Mouse (Mus musculus) G1E (cell line): ENCODE results near the gene AL732309.1. TPM values are rescaled to one million over a fixed set of nuclear protein-coding genes. Genes with fewer than 3 reads are reported as not detected.

ENCODE experiments used
- ATAC-seq: 2 replicates; pipeline ENCODE4 v1.8.0; 2016; ENCODE audit warnings: mild to moderate bottlenecking; ENCODE audit not compliant: insufficient number of reproducible peaks, poor library complexity, low FRiP score, severe bottlenecking; ENCODE audit errors: extremely low read depth
- DNase-seq: peaks from one replicate; pipeline ENCODE4 v3.0.0; 2012; ENCODE audit warnings: low spot score
- H3K27me3 ChIP-seq: 2 replicates; pipeline ENCODE4 v1.6.1; 2012; ENCODE audit warnings: mild to moderate bottlenecking, low read length, inconsistent platforms; ENCODE audit not compliant: insufficient read depth
- H3K36me3 ChIP-seq: replicated peaks from 2 replicates; pipeline ENCODE3; 2012; ENCODE audit warnings: mild to moderate bottlenecking, inconsistent platforms
- H3K4me1 ChIP-seq: 2 replicates; pipeline ENCODE4 v1.6.1; 2012; ENCODE audit warnings: low read depth, low read length, inconsistent platforms, mixed read lengths; ENCODE audit not compliant: insufficient read depth
- H3K4me3 ChIP-seq: 2 replicates; pipeline ENCODE4 v1.5.1; 2012; ENCODE audit warnings: low read depth, mild to moderate bottlenecking, inconsistent platforms, low read length, moderate library complexity, mixed read lengths
- H3K9me3 ChIP-seq: replicated peaks from 2 replicates; pipeline ENCODE4 v1.6.1; 2012; ENCODE audit warnings: inconsistent platforms
- CTCF ChIP-seq: IDR thresholded peaks from 2 replicates; pipeline ENCODE4 v1.5.1; 2012; ENCODE audit warnings: low read depth, low read length, inconsistent platforms, mixed read lengths
- GATA1 ChIP-seq: IDR thresholded peaks from 2 replicates; pipeline ENCODE4 v1.6.1; 2012; ENCODE audit warnings: borderline replicate concordance, low read length, inconsistent platforms, mixed read lengths
- GATA2 ChIP-seq: IDR thresholded peaks from 2 replicates; pipeline ENCODE4 v1.6.1; 2012; ENCODE audit warnings: low read depth, low read length, inconsistent platforms, borderline replicate concordance
- POLR2AphosphoS5 ChIP-seq: IDR thresholded peaks from 2 replicates; pipeline ENCODE4 v1.6.1; 2012; ENCODE audit warnings: low read depth, low read length, inconsistent platforms; ENCODE audit not compliant: insufficient replicate concordance
- TAL1 ChIP-seq: conservative IDR thresholded peaks from 2 replicates; pipeline ENCODE4 v1.6.1; 2012; ENCODE audit warnings: low read depth, low read length, inconsistent platforms, mixed read lengths
- polyA plus RNA-seq: library from polyadenylated mRNA; stranded (reverse); fragments of >175 nt; gene quantifications from 2 replicates; pipeline ENCODE4 v1.2.3, GENCODE M21; 2012
- total RNA-seq, 2 experiments: library from RNA; stranded (forward) in 1 of 2; stranded (reverse) in 1 of 2; fragments of 200-1000 nt in 1 of 2; fragments of >200 nt in 1 of 2; fragmentation: Nextera tagmentation in 1 of 2; gene quantifications; 2 replicates each; pipeline ENCODE4 v1.2.3; 2014 to 2017

Gene AL732309.1
- total and polyA plus RNA-seq, 3 experiments: 1.4 to 6.3 (median 4.2) TPM

DNA sequence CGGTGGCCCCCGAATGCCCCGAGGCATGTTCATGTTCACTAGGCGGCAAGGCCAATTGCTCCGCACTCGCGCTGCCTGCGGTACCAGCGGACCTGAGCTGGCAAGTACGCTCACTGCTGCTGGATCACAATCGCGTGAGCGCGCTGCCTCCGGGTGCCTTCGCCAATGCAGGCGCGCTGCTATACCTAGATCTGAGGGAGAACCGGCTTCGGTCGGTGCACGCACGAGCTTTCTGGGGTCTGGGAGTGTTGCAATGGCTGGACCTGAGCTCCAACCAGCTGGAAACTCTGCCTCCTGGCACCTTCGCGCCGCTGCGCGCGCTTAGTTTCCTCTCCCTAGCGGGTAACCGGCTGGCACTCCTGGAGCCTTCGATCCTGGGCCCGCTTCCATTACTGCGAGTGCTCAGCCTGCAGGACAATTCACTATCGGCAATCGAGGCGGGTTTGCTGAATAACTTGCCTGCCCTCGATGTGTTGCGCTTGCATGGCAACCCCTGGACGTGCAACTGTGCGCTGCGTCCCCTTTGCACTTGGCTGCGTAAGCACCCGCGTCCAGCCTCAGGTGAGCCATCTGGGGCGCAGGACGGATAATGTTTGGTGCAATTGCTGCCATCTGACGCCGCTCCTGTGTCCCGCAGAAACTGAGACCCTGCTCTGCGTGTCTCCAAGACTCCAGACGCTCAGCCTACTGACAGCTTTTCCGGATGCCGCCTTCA, 43.6 kb upstream of the AL732309.1 start:
- Histone ChIP-seq H3K4me3 (peak overlapping the region; percentile 20; the same call in 1 of the 2 replicates), H3K27me3 (peaks cover 63% of the 10 kb centered on the region)
- no peak for ATAC-seq

DNA sequence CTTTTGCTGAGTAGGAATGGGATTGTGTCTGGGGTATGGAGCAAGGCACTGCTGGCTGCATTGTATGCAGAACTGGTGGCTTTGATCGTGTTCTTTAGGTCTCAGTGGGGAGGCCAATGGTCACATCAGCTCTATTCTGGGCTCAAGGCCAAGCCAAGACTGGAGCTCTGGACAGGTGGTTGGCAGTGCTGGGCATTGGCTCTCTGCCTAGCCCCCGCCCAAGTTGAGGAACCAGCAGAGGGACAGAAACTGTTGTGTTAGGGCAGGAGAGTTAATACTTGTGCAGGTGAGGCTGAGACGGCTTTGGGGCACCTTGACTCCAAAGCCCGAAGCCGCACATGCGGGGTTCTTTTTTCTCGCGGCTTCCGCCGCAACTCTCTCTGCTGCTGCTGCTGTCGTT, 43.0 kb upstream of the AL732309.1 start, which contains the start of gene Lrrc26:
Gene Lrrc26 (plus strand): TSS at position 265 of the 400 bp plus-strand sequence.
- H3K4me3 ChIP-seq: peak within 1 kb of the TSS; percentile 20; the same call in 1 of the 2 replicates
- peaks cover 24% of the 10 kb centered on the region for H3K36me3 ChIP-seq
- ATAC-seq (no peak), DNase-seq (no peak)
- peaks cover 57% of the 10 kb centered on the region for H3K27me3 ChIP-seq
- no peaks in the 10 kb centered on the region for H3K9me3 ChIP-seq
- peaks cover 26% of the 10 kb centered on the region for H3K4me1 ChIP-seq
- no peak for TF ChIP-seq GATA1
- TF ChIP-seq POLR2AphosphoS5: no peak
- TF ChIP-seq CTCF: no peak
- TF ChIP-seq GATA2: no peak
- no peak for TF ChIP-seq TAL1

More for the DNA sequence above, 43.6 kb upstream of the AL732309.1 start:
- Histone ChIP-seq H3K9me3 (no peaks in the 10 kb centered on the region), H3K4me1 (peaks cover 26% of the 10 kb centered on the region), H3K36me3 (peaks cover 18% of the 10 kb centered on the region)
- TF ChIP-seq GATA2 (no peak), POLR2AphosphoS5 (no peak), TAL1 (no peak), GATA1 (no peak), CTCF (no peak)
- no peak for DNase-seq

DNA sequence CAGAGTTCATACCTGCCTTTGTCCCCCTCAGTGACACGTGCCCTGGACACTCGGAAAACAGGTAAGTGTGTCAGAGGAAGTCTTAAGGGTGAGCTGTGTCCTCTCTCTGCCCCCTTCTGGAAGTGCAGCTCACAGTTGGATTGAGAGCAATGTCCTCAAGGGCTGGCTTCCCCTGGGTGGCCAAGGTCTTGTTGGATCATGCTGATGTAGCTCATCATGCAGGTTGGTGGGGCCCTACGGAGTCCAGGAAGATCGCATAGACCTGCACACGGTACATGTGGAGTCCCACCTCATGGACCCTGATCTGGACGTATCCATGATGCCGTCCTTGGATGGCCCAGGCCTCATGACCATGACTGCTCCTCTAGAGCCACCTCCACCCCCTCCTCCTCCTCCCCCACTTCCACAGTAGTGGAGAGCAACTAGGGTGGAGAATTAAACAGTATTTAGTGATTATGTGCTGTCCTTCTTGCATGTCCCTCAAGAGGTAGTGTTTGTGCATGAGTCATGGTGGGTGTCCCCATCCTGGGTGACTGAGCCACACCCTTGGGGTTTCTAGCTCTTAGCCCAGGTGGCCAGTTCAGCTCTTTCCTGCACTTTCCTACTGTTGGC, 42.2 kb upstream of the AL732309.1 start:
- Histone ChIP-seq H3K4me3 (no peak overlapping the region), H3K27me3 (peaks cover 49% of the 10 kb centered on the region), H3K36me3 (peaks cover 32% of the 10 kb centered on the region), H3K9me3 (no peaks in the 10 kb centered on the region), H3K4me1 (peaks cover 26% of the 10 kb centered on the region)
- TF ChIP-seq GATA1 (no peak), TAL1 (no peak), POLR2AphosphoS5 (no peak), CTCF (no peak), GATA2 (no peak)
- DNase-seq: no peak
- ATAC-seq: no peak

DNA sequence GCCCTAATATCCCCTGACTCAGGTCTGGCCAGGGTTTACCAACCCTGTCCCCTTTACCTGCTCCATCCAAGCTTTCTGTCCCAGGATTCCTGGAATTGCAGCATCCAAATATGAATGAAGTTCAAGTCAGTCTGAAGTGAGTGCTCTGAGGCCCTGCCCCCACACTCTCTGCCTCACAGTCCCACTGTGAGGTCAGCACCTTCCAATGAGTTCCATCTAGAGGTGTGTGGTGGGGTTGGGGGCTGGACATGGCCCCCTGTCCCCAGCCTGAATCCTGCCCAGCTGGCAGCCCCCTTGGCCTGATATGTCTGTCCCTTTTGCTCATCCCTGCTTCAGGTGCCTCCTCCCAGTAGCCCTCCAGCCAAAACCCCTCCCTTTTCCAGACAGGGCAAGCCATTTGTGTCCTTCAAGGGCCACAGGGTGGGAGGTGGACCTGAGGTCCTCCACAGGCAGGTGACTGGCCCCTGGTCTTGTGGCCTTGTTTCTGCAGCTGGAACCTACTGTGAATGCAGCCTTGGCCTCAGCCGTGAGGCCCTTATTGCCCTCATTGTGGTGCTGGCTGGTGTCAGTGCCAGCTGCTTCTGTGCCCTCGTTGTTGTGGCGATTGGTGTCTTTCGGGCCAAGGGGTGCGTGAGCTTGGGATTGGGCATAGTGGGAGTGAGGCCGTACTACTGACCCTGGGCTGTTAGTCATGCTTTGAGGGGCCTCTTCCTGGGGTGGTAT, 41.4 kb upstream of the AL732309.1 start, which contains the start of gene Tmem210:
Gene Tmem210 (plus strand): TSS at position 219 of the 723 bp plus-strand sequence.
- Histone ChIP-seq H3K36me3 (peaks cover 39% of the 10 kb centered on the region), H3K4me1 (peaks cover 26% of the 10 kb centered on the region), H3K4me3 (no peak within 1 kb of the TSS), H3K9me3 (no peaks in the 10 kb centered on the region), H3K27me3 (peaks cover 43% of the 10 kb centered on the region)
- no peak for ATAC-seq
- TF ChIP-seq GATA2 (no peak), CTCF (no peak), POLR2AphosphoS5 (no peak), GATA1 (no peak), TAL1 (no peak)
- DNase-seq: no peak

DNA sequence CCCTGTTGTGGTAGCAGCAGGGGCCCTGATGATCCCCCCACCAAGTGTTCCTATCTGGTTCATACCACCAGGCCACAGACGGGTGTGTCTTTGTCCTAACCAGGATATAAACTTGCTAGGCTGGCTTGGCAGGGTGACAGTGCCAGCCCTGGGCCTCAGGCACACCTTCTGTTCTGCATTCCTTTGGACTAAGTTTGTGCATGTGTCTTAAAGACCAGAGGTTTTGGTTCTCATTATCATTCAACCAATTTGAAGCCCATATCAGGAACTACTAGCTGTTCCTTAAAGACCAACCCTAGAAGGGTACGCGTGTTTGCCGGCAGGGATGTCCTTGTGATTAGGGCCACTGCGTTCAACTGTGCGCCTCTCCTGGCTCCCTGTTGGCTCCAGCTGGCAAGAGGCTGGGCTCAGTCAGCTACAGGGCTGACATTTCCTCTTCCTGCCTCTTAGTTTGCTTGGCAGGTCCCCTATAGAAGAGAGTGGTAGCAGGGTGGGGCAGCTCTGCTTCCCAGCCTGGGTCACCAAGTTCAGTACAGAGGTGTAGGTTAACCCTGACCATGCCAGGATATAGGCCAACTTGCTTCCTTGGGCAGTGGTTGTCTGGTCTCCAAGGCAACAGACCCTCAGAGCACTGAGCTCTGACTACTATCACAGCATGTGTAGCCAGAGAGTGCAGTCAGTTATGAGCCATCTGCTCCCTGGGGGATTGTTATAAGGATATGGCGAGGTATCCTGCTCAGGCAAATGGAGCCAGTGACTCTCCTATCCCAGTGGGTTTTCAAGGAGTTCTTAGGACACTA, 40.4 kb upstream of the AL732309.1 start:
- Histone ChIP-seq H3K27me3 (peaks cover 35% of the 10 kb centered on the region), H3K36me3 (peaks cover 50% of the 10 kb centered on the region), H3K9me3 (no peaks in the 10 kb centered on the region), H3K4me3 (no peak overlapping the region), H3K4me1 (peaks cover 19% of the 10 kb centered on the region)
- ATAC-seq (no peak), DNase-seq (no peak)
- TF ChIP-seq GATA1 (no peak), TAL1 (no peak), CTCF (no peak)
